Mouse (Mus musculus): ENCODE measurements around the gene Leprot.

The Leprot gene

GRCm38 (mm10) chr4:101647196-101647905 is at the start of gene Leprot:
TSS of gene Leprot (plus strand) at chr4:101647718.
- peak; percentile 91 to 93 for DNase-seq (ENCODE audit: low spot score in 2 of 2)

- DNase-seq (ENCODE audit: low spot score in 2 of 2): no peak
Observed at GRCm38 (mm10) chr4:101601758-101602157, 45.8 kb upstream of the Leprot start.

- DNase-seq (ENCODE audit: low spot score in 2 of 2): no peak
Observed at GRCm38 (mm10) chr4:101603635-101604034, 43.9 kb upstream of the Leprot start.

GRCm38 (mm10) chr4:101616520-101616919 is 31.0 kb upstream of the Leprot start:
- no peak for DNase-seq (ENCODE audit: low spot score in 2 of 2)

GRCm38 (mm10) chr4:101617742-101618141 is 29.8 kb upstream of the Leprot start:
- DNase-seq (ENCODE audit: low spot score in 2 of 2): no peak

- DNase-seq (ENCODE audit: low spot score in 2 of 2): no peak
Observed at GRCm38 (mm10) chr4:101620206-101620605, 27.3 kb upstream of the Leprot start.

- DNase-seq (ENCODE audit: low spot score in 2 of 2): no peak
Observed at GRCm38 (mm10) chr4:101621241-101621640, 26.3 kb upstream of the Leprot start.

GRCm38 (mm10) chr4:101625278-101625677 is 22.2 kb upstream of the Leprot start:
- DNase-seq (ENCODE audit: low spot score in 2 of 2): no peak

GRCm38 (mm10) chr4:101635596-101635995 is 11.9 kb upstream of the Leprot start:
- no peak for DNase-seq (ENCODE audit: low spot score in 2 of 2)

GRCm38 (mm10) chr4:101637472-101637871 is 10.0 kb upstream of the Leprot start:
- DNase-seq (ENCODE audit: low spot score in 2 of 2): peak; percentile 15 to 29

GRCm38 (mm10) chr4:101640631-101641030 is 6.9 kb upstream of the Leprot start:
- no peak for DNase-seq (ENCODE audit: low spot score in 2 of 2)

- no peak for DNase-seq (ENCODE audit: low spot score in 2 of 2)
Observed at GRCm38 (mm10) chr4:101642708-101643107, 4.8 kb upstream of the Leprot start.

- no peak for DNase-seq (ENCODE audit: low spot score in 2 of 2)
Observed at GRCm38 (mm10) chr4:101643216-101643615, 4.3 kb upstream of the Leprot start.

GRCm38 (mm10) chr4:101646857-101647195 is 692 bp upstream of the Leprot start:
- DNase-seq (ENCODE audit: low spot score in 2 of 2): no peak

GRCm38 (mm10) chr4:101647976-101648642 is 591 bp downstream of the Leprot start:
- DNase-seq (ENCODE audit: low spot score in 2 of 2): no peak

- DNase-seq (ENCODE audit: low spot score in 2 of 2): no peak
Observed at GRCm38 (mm10) chr4:101648745-101649144, 1.2 kb downstream of the Leprot start.

GRCm38 (mm10) chr4:101650961-101651360 is 3.4 kb downstream of the Leprot start:
- DNase-seq (ENCODE audit: low spot score in 2 of 2): no peak

GRCm38 (mm10) chr4:101654256-101654655 is 6.7 kb downstream of the Leprot start:
- DNase-seq (ENCODE audit: low spot score in 2 of 2): no peak

GRCm38 (mm10) chr4:101654788-101655414 is 7.4 kb downstream of the Leprot start:
- DNase-seq (ENCODE audit: low spot score in 2 of 2): peak; percentile 30 to 35

GRCm38 (mm10) chr4:101655415-101655790 is 7.9 kb downstream of the Leprot start:
- no peak for DNase-seq (ENCODE audit: low spot score in 2 of 2)

- DNase-seq (ENCODE audit: low spot score in 2 of 2): no peak
Observed at GRCm38 (mm10) chr4:101656056-101656455, 8.5 kb downstream of the Leprot start.

- DNase-seq (ENCODE audit: low spot score in 2 of 2): no peak
Observed at GRCm38 (mm10) chr4:101656956-101657570, 9.5 kb downstream of the Leprot start.

Measured in spleen, postnatal 36 days (tissue).